Mouse (Mus musculus) skeletal muscle tissue, adult 2 months (tissue): ENCODE measurements around the gene Shisal1.

ENCODE experiments used
- DNase-seq: peaks from one replicate; pipeline ENCODE4 v3.0.0-alpha.2; 2012; ENCODE audit warnings: low read depth, low spot score

Shisal1 gene

GRCm38 (mm10) chr15:84427624-84428023 is 19.3 kb downstream of the Shisal1 start:
- no peak for DNase-seq

DNA sequence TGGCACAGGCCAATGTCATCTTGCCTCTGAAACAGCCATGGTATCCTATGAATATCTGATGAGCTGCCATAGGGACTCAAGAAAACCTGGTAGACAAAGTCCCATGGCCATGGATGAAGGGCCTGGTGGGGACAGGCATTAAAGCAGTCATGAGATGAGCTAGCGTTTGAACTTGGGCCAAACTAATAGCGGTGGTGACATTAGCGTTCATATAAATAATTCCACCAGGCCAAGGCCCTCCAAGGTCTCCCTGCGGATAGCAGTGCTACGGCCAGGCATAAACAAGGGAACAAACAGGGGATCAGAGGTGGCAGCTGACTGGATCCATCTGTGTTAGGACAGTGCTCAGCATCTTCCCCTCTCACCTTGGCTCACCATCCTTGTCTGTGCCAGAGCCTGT is 21.2 kb downstream of the Shisal1 start:
- no peak for DNase-seq

- no peak for DNase-seq
Measured at GRCm38 (mm10) chr15:84423781-84424180, 23.1 kb downstream of the Shisal1 start.

GRCm38 (mm10) chr15:84418266-84418610 is 28.7 kb downstream of the Shisal1 start:
- DNase-seq, result no peak

DNA sequence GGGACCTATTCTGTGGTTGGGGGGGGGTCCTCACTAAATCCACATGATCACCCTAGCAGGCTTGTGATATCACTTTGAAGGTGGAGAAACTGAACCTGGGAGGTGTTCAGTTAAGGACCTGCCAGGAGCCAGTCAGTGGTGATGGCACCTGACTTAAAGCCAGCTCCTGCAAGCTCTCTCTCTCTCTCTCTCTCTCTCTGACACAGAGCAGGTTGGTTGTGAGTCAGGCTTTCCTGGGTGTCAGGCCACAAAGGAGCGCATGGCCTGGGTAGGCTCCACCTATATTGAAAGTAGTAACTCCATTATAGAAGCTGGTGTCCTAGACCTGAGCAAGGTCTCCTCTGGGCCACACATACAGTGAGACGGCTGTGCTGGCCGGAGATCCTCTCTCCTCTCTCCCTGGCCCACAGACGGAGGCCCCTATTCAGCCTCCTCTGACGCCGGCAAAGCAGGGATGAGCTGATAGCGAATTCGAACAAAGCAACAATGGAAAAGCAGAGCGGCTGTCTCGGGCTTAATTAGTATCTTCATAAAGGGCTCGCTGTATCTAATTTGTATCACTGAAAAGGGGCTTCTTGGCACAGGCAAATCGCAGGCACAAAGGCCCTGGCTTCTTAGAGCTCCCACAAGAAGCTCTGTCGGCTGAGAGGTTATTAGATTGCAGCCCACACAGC is 29.2 kb downstream of the Shisal1 start:
- no peak for DNase-seq

DNA sequence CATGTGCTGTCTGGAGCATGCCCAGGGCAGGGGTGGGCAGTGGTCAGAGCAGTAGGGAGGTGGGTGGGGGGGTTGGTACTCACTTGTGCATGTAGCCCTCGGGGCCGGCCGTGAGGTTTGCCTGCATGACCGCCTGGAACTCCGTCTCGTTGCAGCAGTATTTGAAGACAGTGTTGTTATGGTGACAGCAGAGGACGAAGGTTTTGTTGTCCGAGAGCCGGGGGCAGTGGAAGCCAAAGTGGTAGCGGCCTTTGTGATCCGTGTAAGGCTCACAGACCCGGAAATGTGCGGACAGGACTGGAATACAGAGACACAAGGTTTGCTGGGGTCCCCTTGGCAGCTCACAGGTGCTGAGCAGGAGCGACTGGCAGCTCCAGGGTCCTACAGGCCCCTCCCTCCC is 29.9 kb downstream of the Shisal1 start:
- DNase-seq, result no peak

GRCm38 (mm10) chr15:84414040-84414848 is 32.7 kb downstream of the Shisal1 start:
- DNase-seq, result no peak

GRCm38 (mm10) chr15:84412409-84412808 is 34.5 kb downstream of the Shisal1 start:
- peak; percentile 56 for DNase-seq

GRCm38 (mm10) chr15:84410052-84410451 is 36.8 kb downstream of the Shisal1 start:
- no peak for DNase-seq

DNA sequence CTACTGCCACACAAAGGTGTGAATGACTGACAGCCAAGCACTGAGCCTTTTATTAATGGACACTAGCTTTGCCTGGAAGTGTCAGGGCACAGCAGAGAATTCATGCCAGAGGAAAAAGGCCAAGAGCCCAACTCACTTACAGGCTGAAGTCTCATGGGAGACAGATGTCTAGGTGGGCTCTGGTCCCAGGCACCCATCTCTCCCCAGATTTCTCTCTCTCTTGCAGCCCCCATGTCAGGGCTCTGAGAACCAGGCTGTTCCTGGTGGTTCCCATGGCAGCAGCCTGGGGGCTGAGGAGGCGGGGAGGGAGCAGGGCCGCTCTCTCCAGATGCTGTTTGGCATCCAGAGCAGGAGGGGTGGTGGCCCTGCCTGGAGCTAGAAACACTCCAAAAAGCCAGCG is 38.3 kb downstream of the Shisal1 start:
- DNase-seq, result no peak

- no peak for DNase-seq
Measured at GRCm38 (mm10) chr15:84405759-84406158, 41.1 kb downstream of the Shisal1 start.

- no peak for DNase-seq
Measured at GRCm38 (mm10) chr15:84403454-84404113, 43.3 kb downstream of the Shisal1 start.

- DNase-seq, result no peak
Measured at GRCm38 (mm10) chr15:84398617-84399016, 48.3 kb downstream of the Shisal1 start.

GRCm38 (mm10) chr15:84397663-84398169 is 49.2 kb downstream of the Shisal1 start:
- no peak for DNase-seq

DNA sequence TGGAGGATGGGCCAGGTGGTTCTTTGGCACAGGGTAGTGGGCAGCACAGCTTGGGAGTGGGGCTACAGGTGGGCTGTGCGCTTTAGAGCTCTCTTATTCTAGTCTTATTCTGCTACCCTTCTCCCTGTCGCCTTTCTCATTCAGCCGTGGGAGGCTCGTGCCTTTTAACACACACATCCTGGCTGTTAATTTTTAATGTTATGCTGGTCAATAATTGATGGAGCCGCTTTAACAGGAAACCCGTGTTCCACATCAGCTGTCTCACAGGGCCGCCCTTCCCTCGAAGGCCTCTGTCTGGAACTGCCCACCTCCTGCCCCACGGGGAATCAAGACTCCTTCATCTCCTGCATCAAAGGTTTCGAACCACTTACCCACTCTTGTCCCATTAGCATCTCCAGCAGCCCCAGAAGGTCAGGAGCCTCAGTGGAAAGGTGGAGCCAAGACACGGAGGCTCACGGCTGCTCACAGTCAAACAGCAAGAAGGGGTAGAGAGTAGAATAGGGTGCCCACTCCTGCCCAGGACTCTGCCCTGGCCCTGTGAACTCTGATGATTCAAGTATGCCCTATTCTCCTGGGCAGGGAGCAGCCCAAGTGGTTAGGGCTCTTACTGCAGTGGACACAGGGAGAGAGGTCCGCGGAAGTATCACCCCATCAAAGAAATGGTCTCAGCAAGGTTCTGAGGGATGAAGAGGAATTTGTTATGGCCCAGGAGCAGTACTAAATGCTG is 51.4 kb downstream of the Shisal1 start:
- DNase-seq, result no peak

DNA sequence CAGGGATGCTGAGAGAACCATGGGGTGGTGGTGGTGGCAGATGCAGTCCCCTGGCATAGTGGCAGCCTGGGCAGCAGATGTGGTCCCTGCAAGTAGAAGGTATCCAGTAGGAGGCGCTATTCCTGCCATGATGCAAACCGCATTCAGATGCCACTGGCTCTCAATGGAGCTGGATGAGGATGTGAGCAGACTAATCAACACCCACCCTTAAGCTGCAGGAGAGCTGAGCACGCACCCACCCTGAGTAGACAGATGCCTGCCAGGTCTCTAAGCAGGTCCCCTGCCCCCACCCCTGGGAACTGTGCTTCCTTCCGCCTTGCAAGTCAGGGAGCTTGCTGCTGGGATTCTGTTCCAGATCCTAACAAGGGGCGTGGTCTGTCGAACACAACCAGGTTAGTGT is 53.6 kb downstream of the Shisal1 start:
- DNase-seq, result no peak

DNA sequence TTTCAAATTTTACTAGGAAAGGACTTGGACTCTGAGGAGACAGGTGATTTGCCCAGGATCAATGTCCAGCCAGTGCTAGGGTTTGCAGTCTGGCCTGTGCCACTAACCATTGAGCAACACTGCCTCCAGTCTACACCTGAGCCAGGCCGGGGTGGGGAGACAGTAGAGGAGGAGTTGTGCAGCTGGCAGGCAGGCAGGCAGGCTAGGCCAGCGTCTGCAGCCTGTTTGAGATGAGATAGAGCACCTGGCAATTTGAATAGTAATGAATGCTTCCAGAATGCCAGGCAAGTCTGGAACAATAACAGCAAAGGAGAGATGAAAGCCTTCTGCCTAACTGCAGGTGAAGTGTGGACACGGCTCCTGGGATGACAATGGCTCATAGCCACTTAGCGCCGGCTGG is 54.1 kb downstream of the Shisal1 start:
- no peak for DNase-seq

GRCm38 (mm10) chr15:84392131-84392530 is 54.8 kb downstream of the Shisal1 start:
- DNase-seq, result no peak

- DNase-seq, result no peak
Measured at GRCm38 (mm10) chr15:84388698-84389131, 58.2 kb downstream of the Shisal1 start.

GRCm38 (mm10) chr15:84385995-84386565 is 60.8 kb downstream of the Shisal1 start:
- DNase-seq, result no peak

DNA sequence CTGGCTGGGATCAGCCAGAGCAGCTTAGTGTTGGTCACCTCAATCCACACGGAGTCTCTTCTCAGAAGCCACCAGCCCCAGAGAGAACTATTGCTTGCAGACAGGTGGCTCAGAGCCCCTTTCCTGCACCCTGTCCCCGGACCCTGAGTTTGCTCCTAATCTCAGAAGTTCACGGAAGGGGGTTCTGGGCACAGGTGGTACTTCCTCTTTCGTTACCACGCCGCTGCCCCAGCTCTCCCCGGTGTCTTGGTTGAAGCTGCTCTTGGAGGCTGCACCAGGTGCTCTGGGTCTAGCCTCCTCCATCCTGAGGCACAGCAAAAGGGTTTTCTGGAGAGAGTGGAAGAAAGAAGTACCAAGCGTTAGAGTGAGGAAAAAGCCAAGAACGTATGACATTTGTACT is 62.8 kb downstream of the Shisal1 start:
- no peak for DNase-seq
